Mouse (Mus musculus) frontal cortex, adult 2 months (tissue): Measurements from ENCODE around the gene Cln3. TPM values are rescaled to one million over a fixed set of nuclear protein-coding genes. Genes with fewer than 3 reads are reported as not detected.

Experiments
- DNase-seq, 2 experiments: peaks; one replicate each; pipeline ENCODE4 v3.0.0; 2022; ENCODE audit warnings: low spot score in 1 of 2; ENCODE audit errors: extremely low spot score in 1 of 2
- polyA plus RNA-seq: library from polyadenylated mRNA; depleted of rRNA; stranded (reverse); fragments of >200 nt; gene quantifications from 2 replicates; pipeline ENCODE4 v1.2.3, GENCODE M21; 2012; rRNA removed

The Cln3 gene
- polyA plus RNA-seq: 45.1 and 46.3 TPM in 2 replicates

DNA sequence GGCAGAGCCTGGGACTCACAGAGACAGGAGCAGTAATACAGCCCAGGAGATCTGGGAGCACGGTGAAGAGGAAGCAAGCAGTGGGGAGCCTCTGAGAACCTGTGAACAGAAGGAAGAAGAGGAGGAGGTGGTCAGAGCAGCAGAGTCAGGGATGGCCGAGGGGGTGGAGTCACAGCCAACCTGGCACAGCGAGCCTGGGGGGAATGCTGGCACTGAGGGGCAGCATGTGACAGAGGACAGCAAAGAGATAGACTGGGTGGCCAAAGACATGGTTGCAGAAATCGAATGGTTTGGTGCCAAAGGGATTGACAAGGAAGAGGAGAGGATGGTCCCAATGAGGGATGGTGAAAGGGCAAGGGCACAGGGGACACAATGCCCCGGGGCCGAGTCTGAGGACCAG, at the start of gene Cln3:
TSS of gene Cln3 (minus strand) at position 101 of the 400 bp plus-strand sequence.
- no peak for DNase-seq

DNA sequence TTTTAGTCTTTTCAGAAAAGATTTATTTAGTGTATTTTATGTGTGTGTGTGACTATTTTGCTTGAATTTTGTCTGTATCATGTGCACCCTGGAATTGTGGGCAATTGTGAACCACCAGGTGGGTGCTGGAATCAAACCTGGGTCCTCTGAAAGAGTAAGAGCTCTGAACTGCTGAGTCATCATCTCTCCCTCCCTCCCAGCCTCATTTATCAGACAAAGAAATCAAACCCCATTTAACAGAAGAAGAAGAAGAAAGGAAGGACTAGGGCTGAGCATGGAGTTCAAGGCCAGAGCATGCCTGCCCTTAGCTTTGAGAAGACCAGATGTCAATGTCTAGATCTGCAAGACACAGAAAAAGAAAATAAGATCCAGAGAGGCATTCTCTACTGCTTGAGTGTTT, 49.8 kb upstream of the Cln3 start:
- no peak for DNase-seq

DNA sequence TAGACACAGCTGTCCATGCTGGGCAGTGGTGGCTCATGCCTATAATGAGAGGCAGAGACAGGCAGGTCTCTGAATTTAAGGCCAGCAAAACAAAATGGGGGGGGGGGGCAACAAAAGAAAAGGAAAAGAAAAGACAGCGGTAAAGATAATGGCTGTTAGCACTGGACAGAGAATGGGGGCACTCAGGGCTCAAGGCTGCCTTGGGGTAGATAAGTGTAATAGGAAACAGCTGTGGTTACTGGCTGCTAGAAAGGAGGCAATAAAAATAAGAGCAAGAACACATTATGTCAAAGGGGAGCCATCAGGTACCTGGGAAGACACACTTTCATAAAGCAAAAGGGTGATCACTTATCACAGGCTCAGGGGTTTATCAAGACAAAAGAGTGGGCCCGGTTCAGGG, 46.9 kb upstream of the Cln3 start:
- no peak for DNase-seq

DNA sequence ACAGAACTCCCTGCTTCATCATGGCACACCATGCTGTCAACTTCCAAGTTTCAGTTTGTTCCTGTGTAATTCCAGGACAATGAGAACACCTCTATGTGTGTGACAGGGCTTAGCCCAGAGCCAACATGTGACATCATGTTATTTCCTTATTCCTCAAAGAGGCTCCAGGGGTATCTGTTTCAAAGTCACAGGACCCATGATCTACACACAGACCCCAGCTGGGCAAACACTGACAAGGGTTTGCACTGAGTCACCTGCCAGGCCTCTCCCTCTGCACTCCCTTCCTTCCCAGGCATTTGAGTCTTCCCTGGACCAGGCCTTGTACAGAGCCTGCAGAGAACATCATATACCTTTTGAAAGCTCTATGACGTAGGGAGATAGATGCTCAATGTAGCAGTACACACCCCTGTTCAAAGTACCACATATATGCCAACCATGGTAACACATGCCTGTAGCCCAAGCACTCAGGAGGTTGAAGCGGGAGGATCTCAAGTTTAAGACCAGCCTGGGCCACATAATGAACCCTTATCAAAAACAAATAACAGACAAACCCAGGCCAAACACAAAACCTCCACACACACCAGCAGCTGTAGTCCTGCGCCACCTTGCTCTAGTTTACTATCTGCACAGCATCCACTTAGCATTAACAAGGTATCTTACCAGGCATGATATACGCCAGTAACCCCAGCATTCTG, 45.4 kb upstream of the Cln3 start, which contains the start of gene Nupr1:
TSS of gene Nupr1 (minus strand) at position 38 of the 695 bp plus-strand sequence.
- DNase-seq: no peak

DNA sequence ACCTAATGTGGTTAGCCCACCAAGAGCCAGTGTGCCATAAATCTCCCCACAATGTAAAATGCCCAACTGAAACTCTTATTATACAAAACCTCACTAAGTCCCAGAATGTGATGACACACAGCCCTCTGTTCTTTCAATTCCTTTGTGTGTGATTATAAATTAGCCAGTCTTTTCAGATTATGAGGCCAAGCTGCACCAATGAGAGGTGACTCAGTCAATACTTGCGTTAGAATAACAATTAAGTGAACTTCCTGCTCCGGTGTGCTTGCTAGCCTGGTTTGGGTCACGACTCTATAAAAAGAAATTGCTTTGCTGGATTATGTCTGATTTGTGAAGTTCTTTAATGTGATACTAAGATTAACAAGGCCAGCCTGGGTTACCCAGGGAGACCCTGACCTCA, 44.3 kb upstream of the Cln3 start:
- no peak for DNase-seq

DNA sequence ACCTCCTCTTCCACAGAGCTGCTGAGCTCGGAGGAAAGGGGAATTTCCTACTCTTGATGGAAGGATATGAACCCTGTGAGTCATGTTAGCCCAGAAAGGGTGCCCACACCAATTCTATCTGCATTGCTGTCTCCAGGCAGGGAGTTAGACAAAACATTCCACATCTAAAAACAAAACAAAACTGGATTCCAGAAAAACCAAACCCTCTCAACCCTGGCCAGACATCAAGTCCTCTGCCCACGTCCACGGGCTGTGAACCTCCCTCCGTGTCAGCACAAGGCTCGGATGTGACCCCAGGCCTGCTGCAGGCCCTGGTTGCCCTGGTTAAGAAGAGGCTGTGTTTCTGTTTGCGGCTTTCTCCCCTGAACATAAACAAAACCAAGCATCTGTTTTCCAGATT, 42.5 kb upstream of the Cln3 start:
- no peak for DNase-seq

DNA sequence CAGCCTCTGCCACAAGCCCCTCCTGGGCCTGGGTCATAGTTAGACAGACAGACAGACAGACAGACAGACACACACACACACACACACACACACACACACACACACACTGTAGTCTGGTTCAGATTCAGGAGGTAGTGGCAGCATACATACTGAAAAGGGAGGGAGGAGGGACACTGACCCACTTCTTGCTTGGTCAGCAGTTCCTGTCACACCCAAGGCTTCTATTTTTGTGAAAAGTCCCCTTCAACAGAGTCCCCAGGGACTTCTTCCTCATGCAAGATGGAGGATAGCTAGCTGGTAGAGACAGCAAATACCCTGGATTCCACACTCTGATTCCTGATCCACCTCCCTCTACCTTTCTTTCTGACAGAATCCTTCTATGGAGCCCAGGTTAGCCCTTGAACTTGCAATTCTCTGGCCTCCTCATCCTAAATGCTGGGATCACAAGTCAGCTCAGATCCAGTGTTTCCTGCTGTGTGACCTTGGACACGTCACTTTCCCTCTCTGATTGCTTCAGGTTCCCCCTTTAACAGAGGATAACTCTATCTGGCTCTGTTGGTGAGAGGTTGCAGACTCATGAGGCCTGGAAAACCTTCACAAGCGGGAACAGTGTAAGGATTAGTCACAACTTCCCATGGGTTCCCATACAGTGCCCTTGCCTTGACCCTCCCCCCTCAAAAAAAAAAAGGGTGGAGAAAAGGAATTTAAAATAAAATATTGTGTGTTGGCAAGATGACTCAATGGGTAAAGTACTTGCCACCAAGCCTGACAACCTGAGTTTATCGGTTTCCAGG, 40.4 kb upstream of the Cln3 start:
- DNase-seq: no peak

DNA sequence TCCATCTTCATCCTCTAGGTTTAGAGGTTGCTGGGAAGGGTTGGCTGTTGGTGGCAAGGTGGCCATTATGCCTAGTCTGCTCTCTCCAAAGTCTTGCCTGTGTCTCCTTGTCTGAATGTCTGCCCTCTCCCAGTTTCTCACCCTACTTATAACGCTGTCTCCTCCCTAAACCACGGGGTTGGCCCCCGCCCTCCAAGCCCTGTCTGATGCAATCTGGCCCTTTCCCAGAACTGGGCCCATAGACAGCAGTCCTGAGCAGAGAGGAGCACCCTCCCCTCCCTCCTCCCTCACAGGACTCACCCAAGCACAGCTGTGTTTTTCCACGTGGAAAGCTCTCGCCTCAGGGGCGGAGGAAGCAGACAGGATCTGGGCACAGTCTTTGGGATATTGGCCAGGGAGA, 39.8 kb upstream of the Cln3 start:
- DNase-seq: peak; percentile 24 to 33

DNA sequence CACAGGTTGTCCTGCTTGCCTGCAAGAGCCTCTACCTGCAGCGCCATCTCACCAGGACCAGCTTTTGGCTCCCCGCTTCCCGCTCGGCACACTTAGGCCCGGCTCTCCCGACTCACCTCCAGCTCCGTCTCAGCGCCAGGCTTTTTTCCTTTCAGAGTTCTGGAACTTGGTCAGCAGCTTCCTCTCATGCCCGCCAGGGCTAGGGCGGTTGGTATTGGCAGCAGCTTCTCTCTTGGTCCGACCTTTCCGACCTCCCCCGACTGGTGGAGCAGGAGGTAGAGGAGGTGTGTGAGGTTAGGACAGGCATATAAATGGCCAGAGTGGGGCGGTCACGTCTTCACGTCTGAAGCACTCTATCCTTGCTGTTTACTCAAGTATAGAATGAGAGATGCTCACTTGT, 39.2 kb upstream of the Cln3 start:
- no peak for DNase-seq

DNA sequence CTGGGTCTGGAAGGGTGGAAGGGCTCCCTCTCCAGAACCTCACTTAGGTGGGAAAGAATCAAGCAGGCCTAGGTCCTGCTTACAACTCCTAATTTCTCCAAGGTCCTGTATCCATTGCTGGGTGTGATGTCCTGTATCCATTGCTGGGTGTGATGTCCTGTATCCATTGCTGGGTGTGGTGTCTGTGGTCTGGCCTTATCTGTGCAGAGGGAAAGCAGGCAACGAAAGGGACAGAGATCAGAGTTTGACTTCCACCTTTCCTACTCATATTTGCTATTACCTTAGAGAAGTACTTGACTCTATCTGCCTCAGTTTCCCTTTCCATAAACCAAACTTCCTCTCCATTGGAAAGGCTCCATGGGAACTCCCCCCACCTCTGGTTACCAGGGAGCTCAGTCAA, 37.8 kb upstream of the Cln3 start:
- DNase-seq: no peak

DNA sequence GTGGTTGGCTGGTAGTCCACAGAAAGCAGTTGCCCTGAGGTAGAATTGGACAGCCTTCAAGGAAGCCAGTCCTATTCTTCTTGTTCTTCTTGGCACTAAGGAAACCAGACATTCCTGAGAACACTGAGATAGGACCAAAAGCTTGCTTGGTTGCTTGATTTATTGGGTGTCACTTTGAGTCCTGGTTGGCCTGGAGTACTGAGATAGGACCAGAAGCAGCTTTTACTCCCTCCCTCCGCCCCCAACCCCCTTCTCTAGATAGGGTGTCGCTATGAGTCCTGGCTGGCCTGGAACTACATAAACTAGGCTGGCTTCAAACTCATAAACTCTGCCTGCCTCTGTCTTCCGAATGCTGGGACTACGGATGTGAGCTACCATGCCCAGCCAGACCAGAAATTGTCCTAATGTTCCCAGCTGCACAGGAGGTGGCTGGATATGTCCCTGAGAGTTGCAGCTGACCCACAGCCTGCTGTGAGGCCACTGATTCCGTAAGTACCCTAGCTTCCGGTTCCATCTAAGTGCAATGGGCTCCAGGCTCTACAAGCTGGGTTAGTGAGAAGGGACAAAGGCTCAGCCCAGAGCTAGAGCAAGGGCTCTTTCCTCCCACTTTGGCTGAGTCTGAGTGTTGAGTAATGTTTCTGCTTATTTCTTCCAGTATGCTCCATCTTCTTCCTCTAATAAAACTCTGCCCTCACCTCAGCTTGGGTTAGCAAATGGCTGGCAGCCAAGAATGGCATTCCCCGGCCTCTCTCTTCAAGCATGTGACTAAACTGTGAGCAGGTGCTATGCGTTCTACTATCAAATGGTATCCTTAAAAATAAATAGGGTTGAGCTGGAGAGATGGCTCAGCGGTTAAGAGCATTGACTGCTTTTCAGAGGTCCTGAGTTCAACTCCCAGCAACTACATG, 36.1 kb upstream of the Cln3 start:
- DNase-seq: no peak

DNA sequence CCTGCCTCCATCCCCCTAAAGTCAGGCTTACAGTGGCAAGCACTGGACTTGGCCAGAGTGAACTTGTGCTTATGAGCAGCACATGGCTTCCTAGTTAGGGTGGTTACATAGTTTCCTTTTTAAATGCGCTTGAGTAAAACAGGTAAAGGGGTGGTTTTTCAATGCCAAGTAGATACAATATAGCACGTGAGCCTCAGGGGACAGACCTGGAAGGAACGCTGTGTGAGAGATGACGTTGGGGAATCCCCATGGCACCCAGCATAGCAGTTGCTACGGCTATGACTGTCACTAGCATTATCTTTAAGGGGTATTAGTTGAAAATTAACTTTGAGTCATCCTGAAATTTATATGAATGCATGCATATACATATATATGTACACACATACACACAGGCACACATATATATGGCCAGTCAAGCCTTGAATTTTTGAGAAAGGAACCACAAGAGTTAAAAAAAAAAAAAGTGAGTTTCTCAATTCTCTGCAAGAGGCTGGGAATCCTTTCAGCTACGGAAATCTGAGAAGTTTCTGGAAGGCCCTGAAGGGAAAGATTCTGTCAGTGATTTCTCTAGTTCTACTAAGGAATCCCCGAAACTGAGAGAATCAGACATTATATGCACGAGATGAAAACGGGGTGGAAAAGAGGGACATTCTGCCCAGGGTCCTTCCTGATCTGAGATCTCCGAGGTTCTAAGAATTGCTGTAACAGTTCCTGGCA, 34.1 kb upstream of the Cln3 start:
- no peak for DNase-seq

DNA sequence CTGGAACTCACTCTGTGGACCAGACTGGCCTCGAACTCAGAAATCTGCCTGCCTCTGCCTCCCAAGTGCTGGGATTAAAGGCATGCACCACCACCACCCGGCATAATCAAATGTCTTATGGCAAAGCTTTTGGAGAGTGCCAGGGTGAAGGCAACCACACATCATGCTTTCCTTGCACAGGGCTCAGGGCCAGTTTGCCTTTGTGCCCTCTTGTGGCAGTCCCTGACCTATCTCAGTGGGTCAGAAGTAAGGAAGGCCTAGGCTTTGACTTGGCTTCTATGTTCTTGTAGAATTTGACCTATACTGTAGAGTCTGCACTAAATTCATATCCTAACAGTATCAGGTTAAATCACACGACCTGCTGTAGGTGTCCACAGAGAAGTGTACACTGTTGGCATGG, 31.1 kb upstream of the Cln3 start:
- no peak for DNase-seq

DNA sequence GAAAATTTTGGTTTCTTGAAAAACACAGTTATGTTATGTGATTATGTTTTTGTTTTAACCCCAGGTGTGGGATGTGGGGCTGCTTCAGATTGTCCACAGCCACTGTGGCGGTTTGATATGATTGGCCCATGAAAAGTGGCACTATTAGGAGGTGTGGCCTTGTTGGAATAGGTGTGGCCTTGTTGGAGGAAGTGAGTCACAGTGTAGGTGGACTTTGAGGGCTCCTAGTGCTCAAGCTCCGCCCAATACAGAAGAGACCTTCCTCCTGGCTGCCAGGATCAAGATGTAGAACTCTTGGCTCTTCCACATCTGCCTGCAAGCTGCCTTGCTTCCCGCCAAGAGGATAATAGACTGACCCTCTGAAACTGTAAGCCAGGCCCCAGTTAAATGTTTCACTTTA, 27.1 kb upstream of the Cln3 start:
- DNase-seq: no peak

DNA sequence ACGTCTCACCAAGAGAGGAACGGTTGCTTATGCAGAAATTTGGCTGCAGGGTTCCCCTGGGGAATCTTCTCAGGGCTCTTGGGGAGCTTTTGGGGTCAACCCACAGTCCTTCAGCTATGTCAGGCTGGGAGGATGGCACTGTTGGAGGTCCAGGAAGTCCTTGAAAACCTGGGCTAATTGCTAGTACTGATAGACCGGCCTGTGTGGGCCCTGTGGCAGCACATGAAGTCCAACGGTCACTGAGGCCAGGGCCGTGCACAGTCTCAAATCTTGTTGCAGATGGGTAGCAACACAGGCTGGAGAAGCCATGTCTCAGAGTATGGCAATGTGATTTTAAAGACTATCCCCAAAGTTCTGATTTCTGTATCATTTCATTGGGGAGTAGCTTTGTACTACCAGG, 22.2 kb upstream of the Cln3 start:
- no peak for DNase-seq

DNA sequence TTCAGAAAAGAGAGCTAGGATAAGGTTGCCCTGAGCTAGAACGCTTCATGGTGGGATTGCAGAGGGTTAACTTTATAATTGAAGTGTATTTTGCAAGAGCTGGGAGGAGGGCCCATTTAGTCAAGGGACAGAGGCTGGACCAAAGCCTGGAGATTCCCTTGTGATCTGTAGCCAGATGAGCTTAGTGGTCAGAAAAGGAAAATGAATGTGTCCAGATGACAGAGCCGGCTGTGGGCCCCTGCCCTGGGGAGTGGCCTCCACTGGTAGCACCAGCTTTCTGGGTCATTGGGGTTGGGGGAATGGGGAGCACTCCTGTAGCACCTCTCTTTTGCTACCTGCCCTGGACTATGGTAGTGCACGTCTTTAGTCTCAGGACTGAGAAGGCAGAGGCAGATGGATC, 21.4 kb upstream of the Cln3 start:
- no peak for DNase-seq

DNA sequence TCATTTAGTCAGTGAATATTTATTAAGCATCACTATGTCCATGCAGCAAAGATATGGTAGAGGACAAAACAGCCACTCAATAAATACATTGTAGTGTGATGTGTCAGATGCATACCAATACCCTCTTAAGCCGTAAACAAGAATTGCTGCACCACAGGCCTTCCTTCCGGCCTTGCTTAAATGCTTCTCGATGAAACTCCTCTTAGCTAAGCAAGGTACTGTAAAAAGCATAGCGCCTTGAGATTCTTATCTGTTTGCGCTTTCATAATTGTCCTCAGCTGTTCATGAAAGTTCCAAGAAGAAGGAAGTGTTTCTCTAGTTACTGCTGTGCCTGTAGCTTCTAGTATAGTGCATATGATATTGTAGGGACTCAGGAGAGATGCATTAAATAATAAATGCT, 21.0 kb upstream of the Cln3 start:
- no peak for DNase-seq

DNA sequence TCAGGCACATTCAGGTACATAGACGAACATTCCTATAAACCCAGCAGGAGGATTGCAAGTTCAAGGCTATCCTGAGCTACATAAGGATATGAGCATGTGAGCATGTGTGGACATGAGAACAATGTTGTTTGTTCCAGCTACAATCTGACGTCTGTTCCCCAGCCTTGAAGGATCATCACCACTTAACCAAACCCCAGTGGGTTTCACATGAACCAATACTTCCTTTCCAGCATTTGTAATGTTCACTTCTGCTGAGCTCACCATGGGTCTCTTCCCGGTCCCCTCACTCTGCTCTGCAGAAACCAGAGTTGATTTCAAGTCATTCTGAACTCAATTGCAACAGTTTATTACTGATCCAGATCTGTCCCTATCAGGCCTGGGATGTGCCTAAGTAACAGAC, 17.0 kb upstream of the Cln3 start:
- no peak for DNase-seq

DNA sequence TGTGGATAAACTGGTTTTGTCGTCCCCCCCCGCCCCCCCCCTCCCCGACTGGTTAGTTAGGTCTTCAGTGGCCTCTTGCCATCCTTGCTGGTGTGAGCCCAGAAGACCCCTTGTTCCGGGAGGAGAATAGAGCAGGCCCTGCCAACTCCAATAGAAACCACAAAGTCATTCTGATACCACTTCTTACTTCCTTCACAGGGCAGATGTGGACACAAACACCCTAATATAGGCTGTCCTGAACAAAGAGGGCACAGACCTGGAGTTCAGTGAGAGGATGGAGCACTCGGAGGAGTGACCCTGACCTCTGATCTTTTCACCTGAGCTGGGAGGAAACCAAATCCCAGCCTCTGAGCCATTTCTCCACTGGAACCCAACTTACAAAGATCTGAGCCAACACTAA, 16.3 kb upstream of the Cln3 start:
- DNase-seq: no peak

DNA sequence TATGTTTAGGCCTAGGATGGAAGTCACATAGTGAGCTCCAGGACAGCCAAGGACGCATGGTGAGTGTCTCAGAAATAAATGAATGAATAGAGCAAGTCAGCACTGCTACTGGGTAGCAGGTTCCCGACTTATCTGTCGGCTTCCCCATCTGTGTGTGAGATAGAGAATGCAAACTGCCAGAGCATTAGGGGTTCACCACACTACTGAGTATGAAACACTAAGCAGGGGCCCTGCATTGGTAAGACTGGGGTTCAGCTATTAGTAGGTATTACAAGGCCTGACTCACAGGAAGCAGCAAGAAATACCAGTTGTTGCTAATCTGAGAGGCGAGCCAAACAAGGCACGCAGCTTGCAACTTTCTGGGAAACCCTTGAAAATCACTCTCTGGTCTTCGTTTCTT, 13.3 kb upstream of the Cln3 start:
- DNase-seq: no peak

DNA sequence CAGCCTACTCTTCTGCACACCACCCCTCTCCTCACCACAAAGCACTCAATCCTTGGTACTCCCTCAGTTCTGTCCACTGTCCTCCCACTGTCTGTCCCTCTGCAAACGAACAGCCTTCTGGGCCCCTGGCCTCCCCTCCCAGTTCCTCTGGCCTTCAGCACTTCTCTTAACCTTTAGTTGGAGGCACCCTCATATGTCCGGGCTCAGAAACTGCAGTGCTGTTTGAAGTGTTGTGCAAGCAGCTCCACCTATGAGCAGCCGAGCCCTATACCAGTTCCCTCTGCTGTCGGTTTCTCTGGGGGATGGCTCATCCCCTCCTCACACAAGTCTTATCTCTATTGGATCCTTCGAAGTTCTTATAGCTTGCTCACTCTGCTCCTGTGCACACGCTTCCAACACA, 10.8 kb upstream of the Cln3 start:
- no peak for DNase-seq
